Mouse (Mus musculus): ENCODE data around the gene Dync1li2.

- TF ChIP-seq POLR2A (IDR thresholded peaks at IDR 0.05; ENCODE audit: extremely low read depth, insufficient read depth, low read length): no peak
- TF ChIP-seq CTCF (IDR thresholded peaks at IDR 0.05; ENCODE audit: low read depth, low read length): no peak
These were observed 9.3 kb upstream of the Dync1li2 start for GRCm38 (mm10) chr8:104452177-104452576.
